Mouse (Mus musculus): Measurements from ENCODE around the gene 1700010B08Rik. TPM values are rescaled to one million over a fixed set of nuclear protein-coding genes. Genes with fewer than 3 reads are reported as not detected.
"Not testable (repeated sequence)": the region's sequence is repeated elsewhere in the genome, so short reads cannot be mapped to it uniquely, and the experiment has no call there.

The 1700010B08Rik gene
- polyA plus RNA-seq, 1 experiment, result not detected

- Histone ChIP-seq H3K27ac (ENCODE audit: insufficient read depth, low read length) (no peak overlapping the region), H3K4me3 (replicated peaks; ENCODE audit: insufficient read depth, low read depth, low read length) (no peak overlapping the region), H3K27me3 (ENCODE audit: control insufficient read depth, insufficient read depth, low read length) (no peaks in the 10 kb centered on the region), H3K4me1 (ENCODE audit: control insufficient read depth, insufficient read depth, low read length) (peaks cover 7% of the 10 kb centered on the region)
- DNase-seq, result no peak
- TF ChIP-seq POLR2A (IDR thresholded peaks at IDR 0.05; ENCODE audit: borderline replicate concordance, insufficient read depth, low read length) (no peak), CTCF (IDR thresholded peaks at IDR 0.05; ENCODE audit: borderline replicate concordance, insufficient read depth, low read depth, low read length) (no peak)
- WGBS, result 81% methylated on average over 5 of the region's 5 CpGs
Measured at GRCm38 (mm10) chr2:173687363-173687762, 31.9 kb upstream of the 1700010B08Rik start.

GRCm38 (mm10) chr2:173689835-173690234, 29.4 kb upstream of the 1700010B08Rik start:
- no peak overlapping the region for H3K27ac ChIP-seq (ENCODE audit: insufficient read depth, low read length)
- no peak for DNase-seq
- no peak overlapping the region for H3K4me3 ChIP-seq (replicated peaks; ENCODE audit: insufficient read depth, low read depth, low read length)
- TF ChIP-seq CTCF (IDR thresholded peaks at IDR 0.05; ENCODE audit: borderline replicate concordance, insufficient read depth, low read depth, low read length), result no peak
- H3K27me3 ChIP-seq (ENCODE audit: control insufficient read depth, insufficient read depth, low read length), result no peaks in the 10 kb centered on the region
- H3K4me1 ChIP-seq (ENCODE audit: control insufficient read depth, insufficient read depth, low read length), result peaks cover 7% of the 10 kb centered on the region

- no peak overlapping the region for H3K27ac ChIP-seq (ENCODE audit: insufficient read depth, low read length)
- DNase-seq, result no peak
- WGBS, result 32% methylated on average over 6 of the region's 6 CpGs
- TF ChIP-seq POLR2A (IDR thresholded peaks at IDR 0.05; ENCODE audit: borderline replicate concordance, insufficient read depth, low read length), result no peak
- no peaks in the 10 kb centered on the region for H3K27me3 ChIP-seq (ENCODE audit: control insufficient read depth, insufficient read depth, low read length)
- H3K4me3 ChIP-seq (replicated peaks; ENCODE audit: insufficient read depth, low read depth, low read length), result no peak overlapping the region
- peaks cover 4% of the 10 kb centered on the region; the same call in 1 of the 2 replicates for H3K4me1 ChIP-seq (ENCODE audit: control insufficient read depth, insufficient read depth, low read length)
Measured at GRCm38 (mm10) chr2:173691748-173692147, 27.5 kb upstream of the 1700010B08Rik start.

DNA sequence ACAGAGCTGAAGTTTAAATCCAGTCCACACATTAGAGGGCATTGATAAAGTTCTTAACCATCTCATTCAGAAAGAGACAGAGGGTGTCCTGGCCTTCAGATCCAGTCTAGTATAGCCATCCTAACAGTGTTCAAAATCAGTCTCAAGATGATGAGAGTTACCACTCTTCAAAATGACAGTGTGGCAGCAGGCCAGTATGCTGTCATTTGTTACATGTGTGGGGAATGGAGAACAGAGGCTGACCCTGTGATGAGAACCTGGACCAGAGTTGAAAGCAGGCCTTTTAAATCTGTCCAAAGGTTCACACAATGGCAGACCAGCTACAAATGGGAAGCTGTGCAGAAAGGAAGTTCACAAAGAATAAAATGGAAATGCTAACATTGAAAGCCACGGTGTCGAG, 26.5 kb upstream of the 1700010B08Rik start:
- peaks cover 4% of the 10 kb centered on the region; the same call in 1 of the 2 replicates for H3K4me1 ChIP-seq (ENCODE audit: control insufficient read depth, insufficient read depth, low read length)
- DNase-seq, result no peak
- TF ChIP-seq POLR2A (IDR thresholded peaks at IDR 0.05; ENCODE audit: borderline replicate concordance, insufficient read depth, low read length) (no peak), CTCF (IDR thresholded peaks at IDR 0.05; ENCODE audit: borderline replicate concordance, insufficient read depth, low read depth, low read length) (no peak)
- no peak overlapping the region for H3K27ac ChIP-seq (ENCODE audit: insufficient read depth, low read length)
- H3K4me3 ChIP-seq (replicated peaks; ENCODE audit: insufficient read depth, low read depth, low read length), result no peak overlapping the region
- H3K27me3 ChIP-seq (ENCODE audit: control insufficient read depth, insufficient read depth, low read length), result no peaks in the 10 kb centered on the region
- 83% methylated on average over 2 of the region's 2 CpGs for WGBS

DNA sequence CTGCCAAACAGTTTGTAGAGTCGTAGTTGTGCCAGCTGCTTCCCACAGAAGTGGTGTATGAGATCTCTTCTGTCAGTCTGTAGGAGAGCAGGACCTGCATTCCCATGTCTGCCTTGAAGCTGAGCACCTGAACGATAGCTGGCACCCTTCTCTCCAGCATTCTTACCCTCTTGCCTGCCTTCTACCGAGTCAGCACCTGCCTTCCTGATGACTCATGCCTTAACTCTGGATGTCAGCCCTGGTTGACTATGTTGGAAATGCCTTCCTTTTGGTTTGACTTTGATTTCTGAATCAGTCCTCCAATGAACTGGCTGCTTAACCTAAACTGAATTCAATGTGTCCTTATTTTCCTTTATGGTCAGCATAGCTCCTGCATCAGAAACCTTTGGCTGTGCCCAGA, 20.4 kb upstream of the 1700010B08Rik start:
- 48% methylated on average over 3 of the region's 3 CpGs for WGBS
- no peak for DNase-seq
- no peak overlapping the region for H3K4me3 ChIP-seq (replicated peaks; ENCODE audit: insufficient read depth, low read depth, low read length)
- TF ChIP-seq POLR2A (IDR thresholded peaks at IDR 0.05; ENCODE audit: borderline replicate concordance, insufficient read depth, low read length) (no peak), CTCF (IDR thresholded peaks at IDR 0.05; ENCODE audit: borderline replicate concordance, insufficient read depth, low read depth, low read length) (no peak)
- no peak overlapping the region for H3K27ac ChIP-seq (ENCODE audit: insufficient read depth, low read length)
- no peaks in the 10 kb centered on the region; the same call in 1 of the 2 replicates for H3K4me1 ChIP-seq (ENCODE audit: control insufficient read depth, insufficient read depth, low read length)
- H3K27me3 ChIP-seq (ENCODE audit: control insufficient read depth, insufficient read depth, low read length), result no peaks in the 10 kb centered on the region

- Histone ChIP-seq H3K27me3 (ENCODE audit: control insufficient read depth, insufficient read depth, low read length) (no peaks in the 10 kb centered on the region), H3K4me1 (ENCODE audit: control insufficient read depth, insufficient read depth, low read length) (no peaks in the 10 kb centered on the region; the same call in 1 of the 2 replicates), H3K4me3 (replicated peaks; ENCODE audit: insufficient read depth, low read depth, low read length) (no peak overlapping the region), H3K27ac (ENCODE audit: insufficient read depth, low read length) (0 out of 2 replicates have a peak overlapping the region, but pooled peaks have one; percentile 5)
- 65% methylated on average over 16 of the region's 16 CpGs for WGBS
- peak in 1 of 2 experiments; percentile 18 for DNase-seq
- TF ChIP-seq POLR2A (IDR thresholded peaks at IDR 0.05; ENCODE audit: borderline replicate concordance, insufficient read depth, low read length), result no peak
- TF ChIP-seq CTCF (IDR thresholded peaks at IDR 0.05; ENCODE audit: borderline replicate concordance, insufficient read depth, low read depth, low read length), result no peak
Measured at GRCm38 (mm10) chr2:173702096-173702866, 16.9 kb upstream of the 1700010B08Rik start.

GRCm38 (mm10) chr2:173702867-173703237, 16.4 kb upstream of the 1700010B08Rik start:
- no peaks in the 10 kb centered on the region; the same call in 1 of the 2 replicates for H3K4me1 ChIP-seq (ENCODE audit: control insufficient read depth, insufficient read depth, low read length)
- no peak overlapping the region for H3K27ac ChIP-seq (ENCODE audit: insufficient read depth, low read length)
- no peak for TF ChIP-seq CTCF (IDR thresholded peaks at IDR 0.05; ENCODE audit: borderline replicate concordance, insufficient read depth, low read depth, low read length)
- TF ChIP-seq POLR2A (IDR thresholded peaks at IDR 0.05; ENCODE audit: borderline replicate concordance, insufficient read depth, low read length), result no peak
- no peaks in the 10 kb centered on the region for H3K27me3 ChIP-seq (ENCODE audit: control insufficient read depth, insufficient read depth, low read length)
- H3K4me3 ChIP-seq (replicated peaks; ENCODE audit: insufficient read depth, low read depth, low read length), result no peak overlapping the region
- DNase-seq, result no peak
- 92% methylated on average over 12 of the region's 12 CpGs for WGBS

GRCm38 (mm10) chr2:173705827-173706551, 13.2 kb upstream of the 1700010B08Rik start:
- 39% methylated on average over 15 of the region's 15 CpGs for WGBS
- H3K4me1 ChIP-seq (ENCODE audit: control insufficient read depth, insufficient read depth, low read length), result no peaks in the 10 kb centered on the region; the same call in 1 of the 2 replicates
- H3K27ac ChIP-seq (ENCODE audit: insufficient read depth, low read length), result no peak overlapping the region
- TF ChIP-seq CTCF (IDR thresholded peaks at IDR 0.05; ENCODE audit: borderline replicate concordance, insufficient read depth, low read depth, low read length) (no peak), POLR2A (IDR thresholded peaks at IDR 0.05; ENCODE audit: borderline replicate concordance, insufficient read depth, low read length) (no peak)
- DNase-seq, result no peak
- no peak overlapping the region for H3K4me3 ChIP-seq (replicated peaks; ENCODE audit: insufficient read depth, low read depth, low read length)
- H3K27me3 ChIP-seq (ENCODE audit: control insufficient read depth, insufficient read depth, low read length), result no peaks in the 10 kb centered on the region

GRCm38 (mm10) chr2:173707626-173708025, 11.6 kb upstream of the 1700010B08Rik start:
- not testable (repeated sequence) for H3K27ac ChIP-seq (ENCODE audit: insufficient read depth, low read length); H3K4me3 ChIP-seq (replicated peaks; ENCODE audit: insufficient read depth, low read depth, low read length); H3K27me3 ChIP-seq (ENCODE audit: control insufficient read depth, insufficient read depth, low read length); DNase-seq; H3K4me1 ChIP-seq (ENCODE audit: control insufficient read depth, insufficient read depth, low read length)
